Mouse (Mus musculus) embryonic facial prominence, embryonic 12.5 days (tissue): Measurements from ENCODE around the gene Slc35b1. TPM values are rescaled to one million over a fixed set of nuclear protein-coding genes. Genes with fewer than 3 reads are reported as not detected.

ENCODE experiments used
- ATAC-seq: fragments of 200-750 bp; cut with Nextera tagmentation; 2 replicates; pipeline ENCODE4 v1.8.0; 2017; ENCODE audit not compliant: insufficient number of reproducible peaks, insufficient read depth, low FRiP score, low TSS enrichment
- H3K27ac ChIP-seq: fragments of 300-500 bp; sonication (generic); 2 replicates; pipeline ENCODE4 v1.5.1; 2016; ENCODE audit warnings: mild to moderate bottlenecking
- H3K27me3 ChIP-seq: fragments of 300-500 bp; sonication (generic); 2 replicates; pipeline ENCODE4 v1.6.1; 2016; ENCODE audit warnings: mild to moderate bottlenecking, moderate library complexity
- H3K36me3 ChIP-seq: fragments of 300-500 bp; sonication (generic); 2 replicates; pipeline ENCODE4 v1.6.1; 2016; ENCODE audit warnings: mild to moderate bottlenecking
- H3K4me1 ChIP-seq: fragments of 300-500 bp; sonication (generic); 2 replicates; pipeline ENCODE4 v1.6.1; 2016
- H3K4me2 ChIP-seq: fragments of 300-500 bp; sonication (generic); replicated peaks from 2 replicates; pipeline ENCODE4 v1.6.1; 2016; ENCODE audit warnings: mild to moderate bottlenecking, moderate library complexity
- H3K4me3 ChIP-seq: fragments of 300-500 bp; sonication (generic); 2 replicates; pipeline ENCODE4 v1.5.1; 2016; ENCODE audit warnings: mild to moderate bottlenecking
- H3K9ac ChIP-seq: fragments of 300-500 bp; sonication (generic); 2 replicates; pipeline ENCODE4 v1.6.1; 2016; ENCODE audit warnings: mild to moderate bottlenecking, moderate library complexity
- H3K9me3 ChIP-seq: fragments of 300-500 bp; sonication (generic); 2 replicates; pipeline ENCODE4 v1.6.1; 2016; ENCODE audit warnings: mild to moderate bottlenecking, moderate library complexity
- WGBS: fragments of 180-500 bp; shearing (Covaris S2); methylation state at CpG from one replicate; pipeline ENCODE4 v1.1.7; 2016; 5-methylcytosine and 5-hydroxymethylcytosine counted together
- polyA plus RNA-seq: library from polyadenylated mRNA; unstranded; fragments of >200 nt; fragmentation: Nextera tagmentation; extraction: Ambion mirVana; gene quantifications from 2 replicates; pipeline ENCODE4 v1.2.1, GENCODE M21; 2016

Slc35b1 gene
- polyA plus RNA-seq, result 117 and 126 TPM in 2 replicates

DNA sequence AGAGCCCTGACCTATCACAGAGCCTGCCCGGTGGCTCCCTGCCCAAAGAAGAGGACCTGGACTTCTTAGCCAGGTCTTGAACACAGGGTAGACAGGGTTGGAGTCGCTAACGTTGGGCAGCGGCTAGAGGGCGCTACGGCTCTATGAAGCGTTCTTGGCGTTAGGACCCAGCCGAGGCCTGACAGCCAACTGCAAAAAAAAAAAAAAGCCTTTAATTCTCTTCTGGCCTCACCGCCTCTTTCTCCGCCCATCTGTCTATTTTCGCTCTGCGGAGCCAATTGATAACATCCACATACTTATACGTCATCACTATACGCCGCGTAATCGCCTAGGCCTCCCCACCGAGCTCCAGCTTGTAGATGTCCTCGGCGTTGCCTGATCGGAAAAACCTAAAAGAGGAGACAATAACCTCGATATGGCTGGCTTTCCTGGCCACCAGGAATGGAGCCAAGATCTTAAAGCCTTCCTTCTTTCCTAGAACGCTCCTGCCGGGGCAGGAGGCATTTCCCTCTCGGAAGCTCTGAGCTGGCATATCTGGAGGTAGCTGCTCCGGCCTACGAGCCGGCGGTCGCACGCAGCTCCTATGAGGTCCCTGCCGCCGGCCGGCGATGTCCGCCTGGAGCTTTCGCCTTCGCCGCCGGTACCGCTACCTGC, at the start of gene Slc35b1:
TSS of gene Slc35b1 (plus strand) at position 374 of the 654 bp plus-strand sequence.
- Histone ChIP-seq H3K9me3 (no peaks in the 10 kb centered on the region), H3K27me3 (no peaks in the 10 kb centered on the region), H3K9ac (peak within 1 kb of the TSS; percentile 80), H3K4me1 (peaks cover 8% of the 10 kb centered on the region), H3K27ac (peak within 1 kb of the TSS; percentile 47), H3K36me3 (peaks cover 48% of the 10 kb centered on the region), H3K4me2 (peak within 1 kb of the TSS; percentile 56), H3K4me3 (peak within 1 kb of the TSS; percentile 94)
- under 1% methylated on average over 42 of the region's 42 CpGs for WGBS
- peak; percentile 89 for ATAC-seq

DNA sequence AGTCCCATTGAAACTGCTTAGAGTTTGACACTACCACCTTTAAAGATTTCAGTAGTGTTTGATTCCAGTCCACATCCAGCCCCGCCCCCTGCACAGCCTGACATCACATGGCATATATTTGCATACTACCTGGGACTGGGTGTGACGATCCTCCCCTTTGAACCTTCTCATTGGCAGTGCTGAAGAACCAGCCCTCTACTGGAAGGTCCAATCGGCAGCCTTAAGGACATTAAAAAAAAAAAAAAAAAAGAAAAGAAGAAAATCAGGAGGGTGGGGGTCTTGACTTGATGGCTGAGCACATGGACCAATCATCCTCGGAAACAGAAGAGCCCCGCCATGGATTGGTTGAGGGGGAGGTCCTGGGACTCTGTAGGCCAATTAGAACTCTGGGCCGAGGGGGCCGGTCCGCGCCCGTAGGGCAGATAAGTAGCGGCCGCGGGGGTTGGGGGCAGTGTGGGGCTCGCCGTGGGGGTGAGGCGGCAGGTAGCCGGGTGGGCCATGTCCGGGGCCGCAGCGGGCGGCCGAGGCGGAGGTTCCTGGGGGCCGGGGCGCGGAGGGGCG, 47.8 kb upstream of the Slc35b1 start, which contains the start of gene Fam117a:
TSS of gene Fam117a (plus strand) at position 451 of the 561 bp plus-strand sequence.
- Histone ChIP-seq H3K9ac (peak within 1 kb of the TSS; percentile 83), H3K4me2 (peak within 1 kb of the TSS; percentile 54), H3K9me3 (no peaks in the 10 kb centered on the region), H3K27ac (peak within 1 kb of the TSS; percentile 74), H3K36me3 (no peaks in the 10 kb centered on the region), H3K27me3 (no peaks in the 10 kb centered on the region), H3K4me1 (peaks cover 33% of the 10 kb centered on the region), H3K4me3 (peak within 1 kb of the TSS; percentile 95)
- WGBS, result 2% methylated on average over 15 of the region's 27 CpGs
- peak; percentile 96 for ATAC-seq

DNA sequence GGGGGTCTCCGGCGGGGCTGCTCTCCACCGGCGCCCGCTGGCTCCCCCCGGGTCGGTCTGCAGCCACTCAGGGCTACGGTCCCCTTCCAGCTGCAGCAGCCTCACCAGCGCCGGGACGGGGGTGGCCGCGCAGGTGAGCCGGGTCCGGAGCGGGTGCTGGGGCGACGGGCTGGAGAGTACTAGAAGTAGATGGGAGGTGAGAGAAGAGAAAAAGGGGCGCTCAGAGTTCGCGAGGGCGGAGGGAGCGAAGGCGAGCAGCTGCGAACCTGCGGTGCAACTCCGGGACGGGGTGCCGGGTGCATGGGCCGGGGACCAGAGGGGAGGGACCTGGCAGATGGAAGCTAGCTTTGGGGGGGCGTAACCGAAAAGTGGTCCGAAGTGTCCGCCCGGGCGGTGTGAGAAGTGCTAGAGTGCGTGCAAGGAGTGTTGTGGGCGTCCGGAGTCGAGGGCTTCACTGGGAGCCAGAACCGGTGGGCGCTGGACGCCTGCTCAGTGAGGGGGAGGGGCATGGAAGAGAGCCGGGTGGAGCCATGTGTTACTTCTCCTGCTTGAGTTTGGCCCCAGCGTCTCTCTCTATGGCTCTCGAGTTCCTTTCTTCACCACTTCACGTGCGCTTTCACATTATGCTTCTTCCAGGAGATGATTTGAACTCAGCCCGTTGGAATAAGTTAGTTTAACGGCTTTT, 47.2 kb upstream of the Slc35b1 start:
- Histone ChIP-seq H3K27me3 (no peaks in the 10 kb centered on the region), H3K4me2 (peak overlapping the region; percentile 54), H3K9ac (peak overlapping the region; percentile 83), H3K4me1 (peaks cover 33% of the 10 kb centered on the region), H3K27ac (peak overlapping the region; percentile 74), H3K36me3 (no peaks in the 10 kb centered on the region), H3K9me3 (no peaks in the 10 kb centered on the region), H3K4me3 (peak overlapping the region; percentile 95)
- WGBS, result 1% methylated on average over 50 of the region's 50 CpGs
- ATAC-seq, result peak; percentile 60

DNA sequence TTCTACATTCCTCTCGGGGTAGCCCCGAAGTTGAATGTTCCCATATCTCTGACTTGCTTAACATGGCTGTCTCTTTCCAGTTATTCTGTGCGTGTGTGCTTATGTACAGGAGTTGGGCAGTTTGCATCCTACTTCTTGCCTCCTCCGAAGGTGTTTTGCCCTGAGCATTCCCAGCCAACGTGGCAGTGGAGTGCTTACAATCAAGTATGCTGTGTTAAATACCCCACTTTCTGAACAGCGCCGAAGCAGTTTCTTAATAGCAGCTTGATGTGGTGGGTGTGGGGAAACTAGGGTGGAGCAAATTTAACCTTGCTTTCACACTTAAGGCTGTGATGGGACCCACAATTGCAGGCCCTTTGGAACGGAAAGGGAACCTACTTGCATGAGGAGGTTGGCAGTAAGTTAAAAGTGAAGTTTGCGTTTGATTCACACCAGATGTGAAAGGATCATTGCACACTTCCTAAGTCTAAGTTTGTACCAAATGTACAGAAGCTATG, 46.6 kb upstream of the Slc35b1 start:
- Histone ChIP-seq H3K27ac (no peak overlapping the region), H3K36me3 (no peaks in the 10 kb centered on the region), H3K9me3 (no peaks in the 10 kb centered on the region), H3K4me2 (peak overlapping the region; percentile 54), H3K27me3 (no peaks in the 10 kb centered on the region), H3K9ac (peak overlapping the region; percentile 83; the same call in 1 of the 2 replicates), H3K4me1 (peaks cover 33% of the 10 kb centered on the region), H3K4me3 (peak overlapping the region; percentile 95)
- WGBS, result 15% methylated on average over 9 of the region's 9 CpGs
- ATAC-seq, result no peak

DNA sequence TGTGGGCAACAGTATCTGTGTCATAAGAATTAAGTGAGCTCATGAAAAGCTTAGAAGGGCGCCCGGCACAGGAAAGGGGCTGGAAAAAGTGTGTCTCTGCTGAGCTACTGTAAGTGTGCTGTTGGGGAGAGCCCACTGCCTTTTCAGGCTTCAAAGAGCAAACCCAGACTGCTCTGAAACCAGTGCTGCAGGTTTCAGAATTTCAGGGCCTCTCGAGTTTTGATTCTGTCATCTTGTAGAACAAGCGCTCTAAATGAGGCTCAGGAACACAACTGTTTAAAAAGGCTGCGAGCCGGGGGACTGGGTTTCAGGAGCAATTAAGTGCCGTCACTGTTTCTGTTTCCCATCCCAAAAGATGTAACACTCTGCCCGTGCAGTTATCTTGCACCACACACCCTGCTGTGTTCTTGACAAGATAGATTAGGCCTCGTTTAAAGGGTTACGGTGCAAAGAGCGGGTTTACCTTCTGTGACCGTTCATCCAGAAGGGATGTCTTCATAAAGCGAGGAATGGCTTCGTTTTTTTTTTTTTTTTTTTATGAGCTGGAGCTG, 44.9 kb upstream of the Slc35b1 start:
- no peak for ATAC-seq
- Histone ChIP-seq H3K9me3 (no peaks in the 10 kb centered on the region), H3K4me3 (peak overlapping the region; percentile 13), H3K27me3 (no peaks in the 10 kb centered on the region), H3K27ac (peak overlapping the region; percentile 67), H3K36me3 (no peaks in the 10 kb centered on the region), H3K4me1 (peaks cover 44% of the 10 kb centered on the region), H3K4me2 (peak overlapping the region; percentile 54), H3K9ac (no peak overlapping the region)
- WGBS, result 34% methylated on average over 14 of the region's 14 CpGs

DNA sequence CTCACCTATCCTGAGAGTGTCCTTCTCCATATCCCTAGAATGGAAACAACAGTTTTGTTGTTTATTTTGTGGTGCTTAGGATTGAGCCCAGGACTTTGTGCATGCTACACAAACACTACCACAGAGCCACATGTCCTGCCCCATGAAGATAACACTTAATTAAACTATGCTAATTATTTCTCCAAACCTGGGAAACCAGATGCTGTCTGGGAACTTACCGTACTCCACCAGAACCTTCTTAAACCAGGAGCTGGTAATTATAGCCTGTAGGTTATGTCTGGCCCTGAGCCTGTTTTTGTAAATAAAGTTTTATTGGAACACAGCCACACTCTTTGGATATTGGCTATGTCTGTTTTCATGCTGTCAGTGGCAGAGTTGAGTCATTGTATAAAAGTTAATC, 44.2 kb upstream of the Slc35b1 start:
- H3K36me3 ChIP-seq, result no peaks in the 10 kb centered on the region
- 0 out of 2 replicates have a peak overlapping the region, but pooled peaks have one; percentile 18 for H3K27ac ChIP-seq
- 44% methylated on average over 1 of the region's 1 CpGs for WGBS
- H3K4me3 ChIP-seq, result no peak overlapping the region
- no peaks in the 10 kb centered on the region for H3K9me3 ChIP-seq
- H3K27me3 ChIP-seq, result no peaks in the 10 kb centered on the region
- H3K4me2 ChIP-seq, result 0 out of 2 replicates have a peak overlapping the region, but pooled peaks have one; percentile 54
- H3K9ac ChIP-seq, result no peak overlapping the region
- no peak for ATAC-seq
- peaks cover 50% of the 10 kb centered on the region for H3K4me1 ChIP-seq

DNA sequence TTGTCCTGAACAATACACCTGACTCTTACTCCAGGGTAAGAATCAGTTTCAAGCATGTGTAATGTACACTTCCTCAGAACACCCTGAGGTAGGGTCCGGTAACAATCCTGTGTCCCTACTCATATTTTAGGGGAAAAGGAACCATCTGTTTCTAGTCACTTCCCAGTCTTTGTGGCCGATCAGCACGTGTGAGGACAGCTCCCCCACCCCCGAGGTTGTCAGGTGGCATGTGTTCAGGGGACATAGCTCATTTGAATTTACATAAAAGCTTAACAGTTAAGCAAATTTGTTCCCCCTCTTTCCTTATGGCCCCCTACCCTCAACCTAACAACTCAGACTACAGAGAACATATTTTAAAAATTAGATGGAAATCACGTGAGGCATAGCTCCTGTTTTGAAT, 43.8 kb upstream of the Slc35b1 start:
- Histone ChIP-seq H3K27ac (no peak overlapping the region), H3K9me3 (no peaks in the 10 kb centered on the region), H3K9ac (no peak overlapping the region), H3K27me3 (no peaks in the 10 kb centered on the region), H3K4me1 (peaks cover 51% of the 10 kb centered on the region), H3K4me3 (no peak overlapping the region), H3K36me3 (no peaks in the 10 kb centered on the region), H3K4me2 (no peak overlapping the region)
- ATAC-seq, result no peak
- 18% methylated on average over 5 of the region's 5 CpGs for WGBS

DNA sequence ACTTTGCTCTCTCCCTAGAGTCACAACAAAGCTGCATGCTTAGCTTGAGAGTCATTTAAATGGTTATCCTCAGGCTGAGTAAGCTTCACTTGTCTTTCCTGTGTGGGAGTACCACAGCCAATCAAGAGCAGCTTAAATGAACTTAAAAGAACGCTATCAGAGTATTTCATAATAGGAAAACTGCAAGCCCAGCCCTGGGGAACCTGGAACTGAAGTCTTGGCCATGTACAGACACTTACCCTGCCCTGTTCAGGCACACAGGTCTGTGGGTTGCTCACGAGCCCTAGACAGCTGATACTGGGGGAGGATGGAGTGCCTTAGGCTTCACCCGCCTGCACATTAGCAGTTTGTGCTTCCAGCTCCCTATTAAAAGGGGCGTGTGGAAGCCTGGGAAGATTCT, 41.3 kb upstream of the Slc35b1 start:
- Histone ChIP-seq H3K27ac (no peak overlapping the region), H3K36me3 (peaks cover 12% of the 10 kb centered on the region), H3K9ac (no peak overlapping the region), H3K27me3 (no peaks in the 10 kb centered on the region), H3K4me3 (no peak overlapping the region), H3K4me1 (peaks cover 46% of the 10 kb centered on the region), H3K9me3 (no peaks in the 10 kb centered on the region), H3K4me2 (no peak overlapping the region)
- ATAC-seq, result no peak
- 71% methylated on average over 4 of the region's 4 CpGs for WGBS

DNA sequence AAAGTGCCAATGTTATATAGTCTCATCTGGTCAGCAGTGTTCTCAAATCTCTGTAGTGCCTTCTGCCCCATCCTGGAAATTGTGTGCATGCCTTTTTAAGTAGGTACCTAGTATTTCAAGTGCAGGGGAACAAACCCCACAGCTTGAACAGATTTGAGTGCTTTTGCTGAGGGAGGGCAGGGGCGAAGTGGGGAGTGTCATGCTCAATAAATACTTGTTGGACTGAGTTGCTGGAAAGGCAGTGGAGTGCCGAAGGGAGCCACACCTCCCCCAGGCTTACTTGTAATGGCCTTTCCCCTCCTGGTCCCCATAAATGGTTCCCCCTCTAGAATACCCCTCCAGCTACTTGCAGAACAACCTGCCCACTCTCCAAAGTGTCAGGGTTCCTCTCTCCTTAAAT, 40.3 kb upstream of the Slc35b1 start:
- WGBS, result 39% methylated on average over 2 of the region's 2 CpGs
- Histone ChIP-seq H3K4me3 (no peak overlapping the region), H3K27me3 (no peaks in the 10 kb centered on the region), H3K27ac (no peak overlapping the region), H3K36me3 (peaks cover 22% of the 10 kb centered on the region), H3K4me1 (peaks cover 41% of the 10 kb centered on the region), H3K4me2 (no peak overlapping the region), H3K9ac (no peak overlapping the region), H3K9me3 (no peaks in the 10 kb centered on the region)
- ATAC-seq, result no peak

DNA sequence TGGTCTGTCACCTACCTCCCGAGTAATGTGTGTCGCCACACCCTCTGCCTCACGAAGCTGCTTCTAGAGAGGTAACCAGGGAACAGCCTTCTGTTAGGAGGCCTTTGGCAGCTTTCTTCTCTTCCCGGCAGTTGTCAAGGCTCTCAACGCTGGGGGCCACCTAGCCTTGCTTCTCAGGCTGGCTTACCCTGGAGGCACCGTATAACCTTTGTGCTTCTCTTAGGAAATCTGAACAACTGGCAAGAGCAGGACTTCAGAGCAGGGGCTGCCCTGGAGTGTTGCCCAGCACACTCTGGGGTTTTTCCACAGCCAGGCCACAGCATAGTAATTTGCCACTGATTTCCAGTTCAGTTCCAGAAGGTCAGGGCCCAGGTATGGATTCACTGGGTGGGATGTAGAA, 34.2 kb upstream of the Slc35b1 start:
- Histone ChIP-seq H3K36me3 (peaks cover 22% of the 10 kb centered on the region), H3K27ac (no peak overlapping the region), H3K4me2 (no peak overlapping the region), H3K27me3 (no peaks in the 10 kb centered on the region), H3K9ac (no peak overlapping the region), H3K4me3 (no peak overlapping the region), H3K9me3 (no peaks in the 10 kb centered on the region), H3K4me1 (0 out of 2 replicates have a peak, but pooled peaks cover 6% of the 10 kb centered on the region)
- 65% methylated on average over 6 of the region's 6 CpGs for WGBS
- ATAC-seq, result no peak

DNA sequence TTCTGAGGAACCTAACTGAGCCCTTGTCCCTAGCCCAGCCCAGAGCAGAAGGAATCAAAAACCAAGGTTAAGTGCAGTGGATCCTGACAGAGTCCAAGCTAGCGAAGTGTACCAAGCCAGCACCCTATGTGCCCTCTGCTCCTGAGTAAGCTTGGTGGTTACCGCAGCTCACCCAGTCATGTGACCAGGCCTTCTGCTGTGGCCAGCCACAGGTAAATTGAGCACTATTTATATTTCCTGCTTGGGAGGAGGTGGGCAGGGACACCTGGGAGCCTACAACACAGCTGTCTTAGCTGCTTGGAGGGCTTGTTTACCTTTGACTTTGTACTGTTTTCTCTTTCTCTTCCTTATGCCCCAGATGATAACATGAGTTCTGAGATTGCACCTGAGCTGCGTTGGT, 33.5 kb upstream of the Slc35b1 start:
- Histone ChIP-seq H3K36me3 (peaks cover 22% of the 10 kb centered on the region), H3K9me3 (no peaks in the 10 kb centered on the region), H3K27me3 (no peaks in the 10 kb centered on the region), H3K9ac (no peak overlapping the region), H3K4me1 (0 out of 2 replicates have a peak, but pooled peaks cover 9% of the 10 kb centered on the region), H3K4me2 (no peak overlapping the region), H3K27ac (no peak overlapping the region), H3K4me3 (no peak overlapping the region)
- 93% methylated on average over 3 of the region's 3 CpGs for WGBS
- no peak for ATAC-seq
